ENCODE assay signal across 8 mouse cellular contexts in genomic region chr10:60934297-60935286, GRCm38 (mm10).
DNase-seq lines count a peak whose midpoint lies in the region; ATAC-seq and TF ChIP-seq lines count a peak whose summit lies in the region.

No protein-coding gene starts in this region.

- TF ChIP-seq CTCF in C2C12 (IDR thresholded peaks at IDR 0.05; ENCODE audit: control insufficient read depth, insufficient read depth, insufficient read length): no peak

- DNase-seq in cerebellum, postnatal 10 days: peak; percentile 66 to 79
- no peak for DNase-seq in cerebellum, postnatal 36 days
- DNase-seq in embryonic facial prominence, embryonic 14.5 days (ENCODE audit: low spot score): peak; percentile 73
- DNase-seq in heart, postnatal 4 days: peak; percentile 67
- DNase-seq in left cerebral cortex, postnatal 4 days: peak; percentile 58
- no peak for DNase-seq in cerebellum, adult 9-10 months

- no peak overlapping the region for H3K4me2 ChIP-seq in embryonic facial prominence, embryonic 14.5 days (ENCODE audit: low read depth, low read length)

- no peak overlapping the region for H3K27ac ChIP-seq in embryonic facial prominence, embryonic 14.5 days (replicated peaks; ENCODE audit: low read depth, low read length)

- WGBS in embryonic facial prominence, embryonic 14.5 days: 44% methylated on average over 13 of the region's 13 CpGs

- H3K4me1 ChIP-seq in embryonic facial prominence, embryonic 14.5 days (ENCODE audit: control insufficient read depth, insufficient read depth, low read length): no peaks in the 10 kb centered on the region

- no peaks in the 10 kb centered on the region for H3K27me3 ChIP-seq in C2C12 (ENCODE audit: control insufficient read depth, insufficient read depth, insufficient read length)
- H3K27me3 ChIP-seq in embryonic facial prominence, embryonic 14.5 days (replicated peaks; ENCODE audit: control insufficient read depth, insufficient read depth, low read length): peaks cover 5% of the 10 kb centered on the region; the same call in 1 of the 2 replicates

- H3ac ChIP-seq in C2C12 (ENCODE audit: control insufficient read depth, insufficient read length, low read depth): no peak overlapping the region

- no peaks in the 10 kb centered on the region for H3K79me3 ChIP-seq in C2C12 (ENCODE audit: low read depth)

- no peak overlapping the region for H3K4me3 ChIP-seq in C2C12 (ENCODE audit: insufficient read depth, poor library complexity, severe bottlenecking)
- no peak overlapping the region for H3K4me3 ChIP-seq in embryonic facial prominence, embryonic 14.5 days (ENCODE audit: low read depth, low read length)

- no peaks in the 10 kb centered on the region for H3K9me3 ChIP-seq in embryonic facial prominence, embryonic 14.5 days (ENCODE audit: control insufficient read depth, low read length)

- intact Hi-C loops in left cerebral cortex, postnatal 4 days (cut with DNase I): no loop called here

- peak; percentile 51; the same call in 1 of the 2 replicates for ATAC-seq in embryonic facial prominence, embryonic 14.5 days (ENCODE audit: low read depth)
- 0 out of 2 replicates have a peak, but pooled peaks have one; percentile 23 for ATAC-seq in monocyte, adult 5-6 weeks (replicated peaks; ENCODE audit: insufficient number of reproducible peaks, low FRiP score, low TSS enrichment, poor library complexity, severe bottlenecking)

- no peak overlapping the region for H3K9ac ChIP-seq in embryonic facial prominence, embryonic 14.5 days (ENCODE audit: low read depth, low read length)

- H3K79me2 ChIP-seq in C2C12 (ENCODE audit: control insufficient read depth, insufficient read depth): no peaks in the 10 kb centered on the region

- H3K36me3 ChIP-seq in C2C12 (ENCODE audit: control insufficient read depth, insufficient read depth): no peaks in the 10 kb centered on the region
- H3K36me3 ChIP-seq in embryonic facial prominence, embryonic 14.5 days (ENCODE audit: control insufficient read depth, insufficient read depth, low read length): no peaks in the 10 kb centered on the region

TF ChIP-seq in C2C12, 6 proteins besides CTCF, POLR2A, EP300 and RAD21:
- TF ChIP-seq FOSL1 (IDR thresholded peaks at IDR 0.05; ENCODE audit: insufficient read depth, low read length, poor library complexity, severe bottlenecking): peak; percentile 76
- TF ChIP-seq MAX (IDR thresholded peaks at IDR 0.05): peak; percentile 86
- no peak for TF ChIP-seq MYOG (IDR thresholded peaks at IDR 0.05; ENCODE audit: control insufficient read depth, extremely low read depth, insufficient read length)
- no peak for TF ChIP-seq MYOD1 (IDR thresholded peaks at IDR 0.05; ENCODE audit: control insufficient read depth, insufficient read length, low read depth)
- TF ChIP-seq USF1 (IDR thresholded peaks at IDR 0.05; ENCODE audit: low read depth): peak; percentile 89

Comparison
In these comparisons a context has a peak if more than half of its experiments do, and no peak if none do; other contexts are left out.
1. DNase-seq: peak in cerebellum, postnatal 10 days (2 of 2), embryonic facial prominence, embryonic 14.5 days (single experiment), heart, postnatal 4 days (single experiment) and left cerebral cortex, postnatal 4 days (single experiment); none in cerebellum, postnatal 36 days (0 of 2) and cerebellum, adult 9-10 months (single experiment).